Mouse (Mus musculus) liver, adult 2 months (tissue): ENCODE results near the gene Rpusd2.

ENCODE experiments used
- CTCF ChIP-seq: fragments of 200-500 bp; IDR thresholded peaks from 2 replicates; pipeline ENCODE4 v1.5.1; 2011; ENCODE audit warnings: low read depth, low read length, control low read depth
- POLR2A ChIP-seq: fragments of 200-500 bp; IDR thresholded peaks from 2 replicates; pipeline ENCODE4 v1.6.1; 2011; ENCODE audit warnings: low read length, control low read depth; ENCODE audit not compliant: insufficient read depth; ENCODE audit errors: extremely low read depth

DNA sequence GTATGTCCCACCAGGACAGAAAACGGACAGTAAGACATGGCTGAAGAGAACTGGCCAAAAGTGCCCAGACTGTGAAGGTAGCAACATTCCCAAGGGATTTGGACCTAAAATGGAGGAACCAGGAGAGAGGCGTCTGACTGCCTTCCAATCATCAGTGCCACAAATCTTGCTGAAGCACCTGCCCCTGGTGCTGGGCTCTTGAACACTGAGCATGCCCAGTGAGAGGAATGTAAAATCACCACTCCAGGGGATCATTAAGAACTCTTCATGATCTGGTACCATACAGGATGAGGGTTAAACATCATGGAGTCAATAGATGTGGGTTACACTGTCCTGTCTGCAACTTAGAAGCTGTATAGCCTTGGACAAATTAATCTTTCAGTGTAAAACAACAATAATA, 10.6 kb downstream of the Rpusd2 start:
- TF ChIP-seq CTCF (no peak), POLR2A (no peak)
